Mouse (Mus musculus) embryonic facial prominence, embryonic 12.5 days (tissue): ENCODE measurements around the gene Fgg. TPM values are rescaled to one million over a fixed set of nuclear protein-coding genes. Genes with fewer than 3 reads are reported as not detected.

Experiments
- ATAC-seq: fragments of 200-750 bp; cut with Nextera tagmentation; 2 replicates; pipeline ENCODE4 v1.8.0; 2017; ENCODE audit not compliant: insufficient number of reproducible peaks, insufficient read depth, low FRiP score, low TSS enrichment
- H3K27ac ChIP-seq: fragments of 300-500 bp; sonication (generic); 2 replicates; pipeline ENCODE4 v1.5.1; 2016; ENCODE audit warnings: mild to moderate bottlenecking
- H3K27me3 ChIP-seq: fragments of 300-500 bp; sonication (generic); 2 replicates; pipeline ENCODE4 v1.6.1; 2016; ENCODE audit warnings: mild to moderate bottlenecking, moderate library complexity
- H3K36me3 ChIP-seq: fragments of 300-500 bp; sonication (generic); 2 replicates; pipeline ENCODE4 v1.6.1; 2016; ENCODE audit warnings: mild to moderate bottlenecking
- H3K4me1 ChIP-seq: fragments of 300-500 bp; sonication (generic); 2 replicates; pipeline ENCODE4 v1.6.1; 2016
- H3K4me2 ChIP-seq: fragments of 300-500 bp; sonication (generic); replicated peaks from 2 replicates; pipeline ENCODE4 v1.6.1; 2016; ENCODE audit warnings: mild to moderate bottlenecking, moderate library complexity
- H3K4me3 ChIP-seq: fragments of 300-500 bp; sonication (generic); 2 replicates; pipeline ENCODE4 v1.5.1; 2016; ENCODE audit warnings: mild to moderate bottlenecking
- H3K9ac ChIP-seq: fragments of 300-500 bp; sonication (generic); 2 replicates; pipeline ENCODE4 v1.6.1; 2016; ENCODE audit warnings: mild to moderate bottlenecking, moderate library complexity
- H3K9me3 ChIP-seq: fragments of 300-500 bp; sonication (generic); 2 replicates; pipeline ENCODE4 v1.6.1; 2016; ENCODE audit warnings: mild to moderate bottlenecking, moderate library complexity
- WGBS: fragments of 180-500 bp; shearing (Covaris S2); methylation state at CpG from one replicate; pipeline ENCODE4 v1.1.7; 2016; 5-methylcytosine and 5-hydroxymethylcytosine counted together
- polyA plus RNA-seq: library from polyadenylated mRNA; unstranded; fragments of >200 nt; fragmentation: Nextera tagmentation; extraction: Ambion mirVana; gene quantifications from 2 replicates; pipeline ENCODE4 v1.2.1, GENCODE M21; 2016

The Fgg gene
- polyA plus RNA-seq, 1 experiment from 2014 or later, result 0.36 TPM

- no peaks in the 10 kb centered on the region for H3K4me1 ChIP-seq
- WGBS, result 85% methylated on average over 9 of the region's 9 CpGs
- no peak overlapping the region for H3K27ac ChIP-seq
- H3K4me3 ChIP-seq, result no peak overlapping the region
- no peaks in the 10 kb centered on the region for H3K27me3 ChIP-seq
- H3K9ac ChIP-seq, result no peak overlapping the region
- H3K36me3 ChIP-seq, result no peaks in the 10 kb centered on the region
- ATAC-seq, result no peak
- H3K9me3 ChIP-seq, result no peaks in the 10 kb centered on the region
- no peak overlapping the region for H3K4me2 ChIP-seq
These were observed 20.2 kb downstream of the Fgg start for GRCm38 (mm10) chr3:83027546-83028251.

- H3K4me1 ChIP-seq, result 0 out of 2 replicates have a peak, but pooled peaks cover 6% of the 10 kb centered on the region
- no peak overlapping the region for H3K9ac ChIP-seq
- 83% methylated on average over 4 of the region's 4 CpGs for WGBS
- H3K9me3 ChIP-seq, result no peaks in the 10 kb centered on the region
- no peaks in the 10 kb centered on the region for H3K36me3 ChIP-seq
- no peak overlapping the region for H3K27ac ChIP-seq
- peaks cover 2% of the 10 kb centered on the region; the same call in 1 of the 2 replicates for H3K27me3 ChIP-seq
- H3K4me2 ChIP-seq, result no peak overlapping the region
- ATAC-seq, result no peak
- H3K4me3 ChIP-seq, result no peak overlapping the region
These were observed 22.8 kb downstream of the Fgg start for GRCm38 (mm10) chr3:83030331-83030730.

GRCm38 (mm10) chr3:83032746-83033308, 25.3 kb downstream of the Fgg start:
- H3K4me1 ChIP-seq, result 0 out of 2 replicates have a peak, but pooled peaks cover 6% of the 10 kb centered on the region
- 0 out of 2 replicates have a peak overlapping the region, but pooled peaks have one; percentile 13 for H3K4me3 ChIP-seq
- peak overlapping the region; percentile 44 for H3K4me2 ChIP-seq
- peaks cover 2% of the 10 kb centered on the region; the same call in 1 of the 2 replicates for H3K27me3 ChIP-seq
- ATAC-seq, result no peak
- no peak overlapping the region for H3K27ac ChIP-seq
- H3K9ac ChIP-seq, result no peak overlapping the region
- 36% methylated on average over 13 of the region's 13 CpGs for WGBS
- H3K36me3 ChIP-seq, result no peaks in the 10 kb centered on the region
- no peaks in the 10 kb centered on the region for H3K9me3 ChIP-seq

- Histone ChIP-seq H3K27ac (no peak overlapping the region), H3K27me3 (peaks cover 2% of the 10 kb centered on the region; the same call in 1 of the 2 replicates), H3K36me3 (no peaks in the 10 kb centered on the region), H3K4me2 (no peak overlapping the region), H3K9me3 (no peaks in the 10 kb centered on the region), H3K4me3 (no peak overlapping the region), H3K4me1 (0 out of 2 replicates have a peak, but pooled peaks cover 6% of the 10 kb centered on the region), H3K9ac (no peak overlapping the region)
- 64% methylated on average over 8 of the region's 8 CpGs for WGBS
- no peak for ATAC-seq
These were observed 26.3 kb downstream of the Fgg start for GRCm38 (mm10) chr3:83033801-83034200.

- Histone ChIP-seq H3K4me3 (no peak overlapping the region), H3K27me3 (no peaks in the 10 kb centered on the region), H3K36me3 (no peaks in the 10 kb centered on the region), H3K9me3 (no peaks in the 10 kb centered on the region), H3K4me2 (no peak overlapping the region), H3K9ac (no peak overlapping the region), H3K27ac (no peak overlapping the region), H3K4me1 (no peaks in the 10 kb centered on the region)
- ATAC-seq, result no peak
- 68% methylated on average over 2 of the region's 2 CpGs for WGBS
These were observed 31.3 kb downstream of the Fgg start for GRCm38 (mm10) chr3:83038865-83039264.

GRCm38 (mm10) chr3:83039666-83040065, 32.1 kb downstream of the Fgg start:
- Histone ChIP-seq H3K4me1 (no peaks in the 10 kb centered on the region), H3K36me3 (no peaks in the 10 kb centered on the region), H3K9me3 (no peaks in the 10 kb centered on the region), H3K4me2 (no peak overlapping the region), H3K4me3 (no peak overlapping the region), H3K9ac (no peak overlapping the region), H3K27me3 (no peaks in the 10 kb centered on the region), H3K27ac (no peak overlapping the region)
- ATAC-seq, result no peak
- WGBS, result 78% methylated on average over 4 of the region's 4 CpGs

- 0 out of 2 replicates have a peak, but pooled peaks cover 3% of the 10 kb centered on the region for H3K27me3 ChIP-seq
- no peak overlapping the region for H3K27ac ChIP-seq
- no peak overlapping the region for H3K4me2 ChIP-seq
- no peak overlapping the region for H3K9ac ChIP-seq
- 90% methylated on average over 5 of the region's 5 CpGs for WGBS
- H3K36me3 ChIP-seq, result no peaks in the 10 kb centered on the region
- no peaks in the 10 kb centered on the region for H3K4me1 ChIP-seq
- no peak overlapping the region for H3K4me3 ChIP-seq
- H3K9me3 ChIP-seq, result no peaks in the 10 kb centered on the region
- no peak for ATAC-seq
These were observed 34.9 kb downstream of the Fgg start for GRCm38 (mm10) chr3:83042451-83042850.

GRCm38 (mm10) chr3:83046649-83047048, 39.1 kb downstream of the Fgg start:
- H3K4me1 ChIP-seq, result no peaks in the 10 kb centered on the region
- 0 out of 2 replicates have a peak, but pooled peaks cover 3% of the 10 kb centered on the region for H3K27me3 ChIP-seq
- no peak overlapping the region for H3K4me3 ChIP-seq
- H3K36me3 ChIP-seq, result no peaks in the 10 kb centered on the region
- no peak overlapping the region for H3K4me2 ChIP-seq
- 84% methylated on average over 11 of the region's 11 CpGs for WGBS
- no peak overlapping the region for H3K9ac ChIP-seq
- no peak overlapping the region for H3K27ac ChIP-seq
- H3K9me3 ChIP-seq, result no peaks in the 10 kb centered on the region
- no peak for ATAC-seq

- no peak within 1 kb of the TSS for H3K4me3 ChIP-seq
- 94% methylated on average over 8 of the region's 8 CpGs for WGBS
- no peaks in the 10 kb centered on the region for H3K36me3 ChIP-seq
- no peak within 1 kb of the TSS for H3K27ac ChIP-seq
- 0 out of 2 replicates have a peak, but pooled peaks cover 3% of the 10 kb centered on the region for H3K27me3 ChIP-seq
- ATAC-seq, result no peak
- H3K9ac ChIP-seq, result no peak within 1 kb of the TSS
- H3K9me3 ChIP-seq, result no peaks in the 10 kb centered on the region
- no peak within 1 kb of the TSS for H3K4me2 ChIP-seq
- no peaks in the 10 kb centered on the region for H3K4me1 ChIP-seq
These were observed 42.2 kb downstream of the Fgg start, which contains the start of gene Fgb for GRCm38 (mm10) chr3:83049680-83050079. Gene Fgb (minus strand): TSS chr3:83049863.

GRCm38 (mm10) chr3:83050661-83051060, 43.1 kb downstream of the Fgg start:
- no peak overlapping the region for H3K9ac ChIP-seq
- H3K27me3 ChIP-seq, result 0 out of 2 replicates have a peak, but pooled peaks cover 3% of the 10 kb centered on the region
- WGBS, result 80% methylated on average over 5 of the region's 5 CpGs
- no peak overlapping the region for H3K27ac ChIP-seq
- no peak overlapping the region for H3K4me3 ChIP-seq
- ATAC-seq, result no peak
- H3K9me3 ChIP-seq, result no peaks in the 10 kb centered on the region
- no peaks in the 10 kb centered on the region for H3K36me3 ChIP-seq
- H3K4me2 ChIP-seq, result no peak overlapping the region
- no peaks in the 10 kb centered on the region for H3K4me1 ChIP-seq

GRCm38 (mm10) chr3:83052102-83052501, 44.6 kb downstream of the Fgg start:
- H3K9ac ChIP-seq, result no peak overlapping the region
- no peak overlapping the region for H3K4me3 ChIP-seq
- H3K4me2 ChIP-seq, result no peak overlapping the region
- no peaks in the 10 kb centered on the region for H3K27me3 ChIP-seq
- ATAC-seq, result no peak
- no peak overlapping the region for H3K27ac ChIP-seq
- peaks cover 2% of the 10 kb centered on the region; the same call in 1 of the 2 replicates for H3K36me3 ChIP-seq
- WGBS, result 86% methylated on average over 5 of the region's 5 CpGs
- H3K9me3 ChIP-seq, result no peaks in the 10 kb centered on the region
- H3K4me1 ChIP-seq, result peaks cover 8% of the 10 kb centered on the region

- H3K4me2 ChIP-seq, result no peak overlapping the region
- WGBS, result 88% methylated on average over 7 of the region's 7 CpGs
- no peak overlapping the region for H3K4me3 ChIP-seq
- H3K27me3 ChIP-seq, result no peaks in the 10 kb centered on the region
- H3K9ac ChIP-seq, result no peak overlapping the region
- H3K36me3 ChIP-seq, result peaks cover 5% of the 10 kb centered on the region; the same call in 1 of the 2 replicates
- no peak for ATAC-seq
- peaks cover 8% of the 10 kb centered on the region for H3K4me1 ChIP-seq
- no peaks in the 10 kb centered on the region for H3K9me3 ChIP-seq
- H3K27ac ChIP-seq, result no peak overlapping the region
These were observed 45.6 kb downstream of the Fgg start for GRCm38 (mm10) chr3:83053126-83053525.
